10 mouse cellular contexts compared by ENCODE assay signal in the genomic region with DNA sequence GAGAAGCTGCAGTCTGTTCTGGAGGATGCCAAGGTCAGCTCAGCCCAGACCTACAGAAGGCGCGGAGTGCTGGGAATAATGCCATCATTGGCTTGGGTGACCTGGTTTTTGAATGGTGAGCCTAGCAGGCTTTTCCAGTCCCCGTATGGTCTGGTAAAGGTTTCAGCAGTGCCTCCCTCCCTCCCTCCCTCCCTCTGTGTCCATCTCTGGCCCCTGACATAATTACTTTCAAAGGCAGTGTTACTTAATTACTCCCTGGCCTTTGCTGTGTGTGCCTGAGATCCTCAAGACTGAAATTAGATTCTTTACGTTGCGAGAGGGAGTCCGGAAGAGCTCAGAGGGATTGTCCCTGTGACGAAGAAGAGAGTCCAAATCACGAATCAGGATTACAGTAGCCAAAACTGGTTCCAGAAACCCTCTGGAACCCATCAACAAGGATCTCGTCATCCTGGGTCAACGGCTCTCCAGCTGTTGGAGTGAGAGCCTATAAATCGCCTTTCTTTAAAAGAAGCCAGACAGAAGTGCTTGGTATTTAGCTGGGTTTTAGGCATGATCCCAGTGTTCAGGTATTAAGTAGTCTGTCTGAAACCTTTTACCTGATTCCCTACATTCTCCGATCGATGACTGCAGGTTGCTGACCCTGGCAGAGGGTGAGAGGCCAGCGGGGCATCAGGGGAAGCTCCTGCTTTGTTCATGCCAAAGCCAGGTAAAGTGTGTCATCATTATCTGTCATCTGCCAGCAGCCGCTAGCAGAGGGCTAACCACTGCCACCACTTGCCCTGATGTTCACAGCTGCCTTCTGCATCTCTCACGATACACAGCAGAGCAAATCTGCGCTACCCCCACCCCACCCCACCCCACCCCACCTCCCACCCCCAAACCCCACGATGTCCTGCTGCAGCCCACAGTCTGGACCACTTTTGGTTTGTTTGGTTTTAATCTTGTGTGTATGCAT.
A peak's percentile ranks its signal among the peaks of the same experiment; 100 is the strongest.
DNase-seq lines count a peak whose midpoint lies in the region; ATAC-seq and TF ChIP-seq lines count a peak whose summit lies in the region.
"Had no signal": no experiment of that assay in that cellular context is flagged by ENCODE, and none has a peak within 500 bp of the region (broad histone marks: within the 10 kb centered on the region; RNA-seq: fewer than 3 reads in every experiment).

No protein-coding gene starts in this region.

- H3K4me2 ChIP-seq in liver, embryonic 12.5 days = no peak overlapping the region
- no peak overlapping the region for H3K4me2 ChIP-seq in forebrain, embryonic 16.5 days (ENCODE audit: low read length)
- H3K4me2 ChIP-seq: liver, embryonic 15.5 days had no signal

- H3K4me3 ChIP-seq in gastrocnemius, adult 2 months = peak overlapping the region; percentile 27
- H3K4me3 ChIP-seq in liver, adult 2 months (ENCODE audit: insufficient read depth, low read depth, low read length) = no peak overlapping the region
- H3K4me3 ChIP-seq in liver, embryonic 12.5 days = no peak overlapping the region
- H3K4me3 ChIP-seq in forebrain, embryonic 16.5 days (replicated peaks; ENCODE audit: low read length) = no peak overlapping the region
- H3K4me3 ChIP-seq: liver, embryonic 15.5 days had no signal

- ATAC-seq in liver, embryonic 12.5 days = no peak
- no peak for ATAC-seq in forebrain, embryonic 16.5 days

- H3K79me2 ChIP-seq in liver, adult 2 months (ENCODE audit: control insufficient read depth, insufficient read depth, low read length) = no peaks in the 10 kb centered on the region

- H3K36me3 ChIP-seq in liver, adult 2 months (ENCODE audit: control insufficient read depth, insufficient read depth, low read length) = no peaks in the 10 kb centered on the region
- H3K36me3 ChIP-seq in liver, embryonic 12.5 days = peaks cover 15% of the 10 kb centered on the region
- no peaks in the 10 kb centered on the region for H3K36me3 ChIP-seq in forebrain, embryonic 16.5 days (ENCODE audit: control insufficient read depth, insufficient read depth)

- H3K27ac ChIP-seq in gastrocnemius, adult 2 months = peak overlapping the region; percentile 20; the same call in 1 of the 2 replicates
- H3K27ac ChIP-seq in liver, adult 2 months (replicated peaks; ENCODE audit: insufficient read depth, low read depth, low read length) = peak overlapping the region; percentile 53; the same call in 1 of the 2 replicates
- no peak overlapping the region for H3K27ac ChIP-seq in liver, embryonic 12.5 days
- no peak overlapping the region for H3K27ac ChIP-seq in forebrain, embryonic 16.5 days (ENCODE audit: low read length)
- H3K27ac ChIP-seq: liver, embryonic 15.5 days had no signal

- no peak for TF ChIP-seq POLR2A in liver, adult 2 months (IDR thresholded peaks at IDR 0.05; ENCODE audit: extremely low read depth, insufficient read depth, low read length)

- intact Hi-C loops in gastrocnemius, adult 2 months (cut with DNase I) = no loop called here
- intact Hi-C loops in gastrocnemius, postnatal 36 days (cut with DNase I) = no loop called here

- 27% methylated on average over 18 of the region's 18 CpGs for WGBS in liver, adult 2 months
- WGBS in liver, embryonic 12.5 days (ENCODE audit: insufficient replicate concordance) = 81% methylated on average over 18 of the region's 18 CpGs
- 73% methylated on average over 18 of the region's 18 CpGs for WGBS in forebrain, embryonic 16.5 days

- TF ChIP-seq CTCF in gastrocnemius, adult 2 months (IDR thresholded peaks at IDR 0.05) = no peak
- peak; percentile 25; the same call in 1 of the 2 replicates for TF ChIP-seq CTCF in liver, adult 2 months (IDR thresholded peaks at IDR 0.05; ENCODE audit: low read depth, low read length)

- peak; percentile 53 for DNase-seq in gastrocnemius, adult 2 months
- DNase-seq in gastrocnemius, postnatal 36 days = no peak
- DNase-seq in liver, adult 2 months (ENCODE audit: extremely low read depth, low read depth, low spot score) = peak; percentile 98
- DNase-seq in cerebellum, postnatal 25 days = peak; percentile 81 to 88
- DNase-seq in retina, embryonic 14.5 days (ENCODE audit: low spot score) = peak; percentile 67
- no peak for DNase-seq in ovary, adult 18-20 months (ENCODE audit: low spot score)
- DNase-seq: right cerebral cortex, adult 18-20 months had no signal

- H3K9me3 ChIP-seq in liver, embryonic 12.5 days (replicated peaks) = no peaks in the 10 kb centered on the region
- H3K9me3 ChIP-seq in forebrain, embryonic 16.5 days (ENCODE audit: control insufficient read depth, low read length) = no peaks in the 10 kb centered on the region
- H3K9me3 ChIP-seq: liver, embryonic 15.5 days had no signal

- H3K27me3 ChIP-seq in liver, adult 2 months (ENCODE audit: control insufficient read depth, insufficient read depth, low read length) = no peaks in the 10 kb centered on the region
- no peaks in the 10 kb centered on the region for H3K27me3 ChIP-seq in liver, embryonic 12.5 days (replicated peaks)
- H3K27me3 ChIP-seq in forebrain, embryonic 16.5 days (replicated peaks; ENCODE audit: control insufficient read depth, insufficient read depth, low read length) = no peaks in the 10 kb centered on the region
- H3K27me3 ChIP-seq: liver, embryonic 15.5 days had no signal

- peak overlapping the region; percentile 19; the same call in 1 of the 2 replicates for H3K9ac ChIP-seq in liver, adult 2 months (ENCODE audit: low read depth, low read length)
- H3K9ac ChIP-seq in liver, embryonic 12.5 days = no peak overlapping the region
- no peak overlapping the region for H3K9ac ChIP-seq in forebrain, embryonic 16.5 days (replicated peaks; ENCODE audit: low read depth, low read length)
- H3K9ac ChIP-seq: liver, embryonic 15.5 days had no signal

- peaks cover 10% of the 10 kb centered on the region for H3K4me1 ChIP-seq in liver, adult 2 months (ENCODE audit: control insufficient read depth, insufficient read depth, low read length)
- H3K4me1 ChIP-seq in liver, embryonic 12.5 days = no peaks in the 10 kb centered on the region
- H3K4me1 ChIP-seq in forebrain, embryonic 16.5 days (replicated peaks; ENCODE audit: control insufficient read depth, insufficient read depth, low read length) = peaks cover 7% of the 10 kb centered on the region

Comparison
In these comparisons a context has a peak if more than half of its experiments do, and no peak if none do; other contexts are left out.
1. DNase-seq: peak in gastrocnemius, adult 2 months (single experiment), liver, adult 2 months (single experiment), cerebellum, postnatal 25 days (2 of 2) and retina, embryonic 14.5 days (single experiment); none in gastrocnemius, postnatal 36 days (0 of 2) and ovary, adult 18-20 months (single experiment).
2. H3K27ac ChIP-seq: peak in gastrocnemius, adult 2 months (single experiment) and liver, adult 2 months (single experiment); none in liver, embryonic 12.5 days (single experiment) and forebrain, embryonic 16.5 days (single experiment).